Mouse (Mus musculus): ENCODE measurements around the gene 9530003J23Rik. TPM values are rescaled to one million over a fixed set of nuclear protein-coding genes. Genes with fewer than 3 reads are reported as not detected.
"Not testable (repeated sequence)": the region's sequence is repeated elsewhere in the genome, so short reads cannot be mapped to it uniquely, and the experiment has no call there.

9530003J23Rik gene
- polyA plus RNA-seq, 1 experiment from 2014 or later = not detected

DNA sequence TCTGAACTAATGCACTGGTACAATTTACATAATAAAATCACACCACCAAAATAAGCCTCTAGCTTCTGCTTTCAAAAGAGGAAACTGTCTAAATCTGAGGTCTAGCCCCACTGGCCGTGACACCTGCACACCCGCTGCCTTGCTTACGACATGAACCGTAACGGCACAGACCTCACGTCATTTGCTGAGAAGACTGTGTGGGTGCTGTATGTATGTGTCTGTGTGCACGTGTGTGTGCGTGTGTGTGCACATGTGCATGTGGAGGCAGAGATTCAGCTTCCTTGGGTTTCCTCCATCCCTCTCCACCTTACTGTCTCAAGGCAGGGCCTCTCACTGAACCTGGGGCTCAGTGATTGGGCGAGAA lies 22.4 kb downstream of the 9530003J23Rik start:
- H3K27me3 ChIP-seq (replicated peaks; ENCODE audit: control insufficient read depth, insufficient read depth, low read length) = no peaks in the 10 kb centered on the region
- H3K9me3 ChIP-seq (ENCODE audit: control insufficient read depth, low read length) = no peaks in the 10 kb centered on the region
- H3K4me3 ChIP-seq (ENCODE audit: low read length) = no peak overlapping the region
- H3K36me3 ChIP-seq (ENCODE audit: control insufficient read depth, insufficient read depth, low read length) = peaks cover 42% of the 10 kb centered on the region
- 94% methylated on average over 9 of the region's 9 CpGs for WGBS
- H3K27ac ChIP-seq (ENCODE audit: low read length) = no peak overlapping the region
- no peak overlapping the region for H3K4me2 ChIP-seq (ENCODE audit: low read depth, low read length)
- no peak overlapping the region for H3K9ac ChIP-seq (ENCODE audit: low read depth, low read length)
- ATAC-seq = no peak
- H3K4me1 ChIP-seq (ENCODE audit: control insufficient read depth, insufficient read depth, low read length) = no peaks in the 10 kb centered on the region

DNA sequence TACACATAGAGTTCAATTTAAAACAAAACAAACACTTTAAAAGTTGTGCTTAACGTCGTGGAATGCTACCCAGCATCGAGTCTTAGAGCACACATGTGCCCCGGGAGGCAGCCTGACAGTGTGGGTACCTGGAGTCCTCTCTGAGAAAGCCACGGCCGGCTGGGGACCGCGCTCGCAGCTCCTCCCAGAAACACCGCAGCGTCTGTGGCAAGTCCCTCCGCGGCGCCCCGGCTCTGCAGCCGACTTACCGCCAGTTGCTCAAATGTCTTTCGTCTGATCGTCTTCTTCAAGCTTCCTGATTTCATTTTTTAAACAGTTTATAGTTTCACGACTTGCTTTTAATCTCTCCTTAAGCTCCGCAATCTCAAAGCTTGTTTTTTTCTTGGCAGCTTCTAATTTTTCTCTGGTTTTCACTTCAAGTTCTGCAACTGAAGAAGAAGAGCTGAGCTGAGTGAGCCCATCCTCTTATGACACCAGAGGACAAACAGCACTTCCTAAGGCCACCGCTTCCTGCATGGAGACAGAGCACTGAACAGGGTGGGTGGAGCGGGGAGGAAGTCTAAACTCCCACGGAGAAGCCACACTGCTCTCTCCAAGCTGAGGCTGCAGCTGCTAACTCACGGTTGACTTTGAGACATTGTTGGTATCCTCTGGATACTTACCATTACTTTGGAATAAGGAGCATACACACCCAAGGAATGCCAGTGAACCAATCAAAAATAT lies 22.9 kb downstream of the 9530003J23Rik start:
- H3K36me3 ChIP-seq (ENCODE audit: control insufficient read depth, insufficient read depth, low read length) = peaks cover 41% of the 10 kb centered on the region
- no peak overlapping the region for H3K27ac ChIP-seq (ENCODE audit: low read length)
- no peak overlapping the region for H3K4me2 ChIP-seq (ENCODE audit: low read depth, low read length)
- H3K27me3 ChIP-seq (replicated peaks; ENCODE audit: control insufficient read depth, insufficient read depth, low read length) = no peaks in the 10 kb centered on the region
- 87% methylated on average over 25 of the region's 25 CpGs for WGBS
- H3K4me3 ChIP-seq (ENCODE audit: low read length) = no peak overlapping the region
- ATAC-seq = no peak
- H3K9ac ChIP-seq (ENCODE audit: low read depth, low read length) = no peak overlapping the region
- no peaks in the 10 kb centered on the region for H3K9me3 ChIP-seq (ENCODE audit: control insufficient read depth, low read length)
- H3K4me1 ChIP-seq (ENCODE audit: control insufficient read depth, insufficient read depth, low read length) = no peaks in the 10 kb centered on the region

DNA sequence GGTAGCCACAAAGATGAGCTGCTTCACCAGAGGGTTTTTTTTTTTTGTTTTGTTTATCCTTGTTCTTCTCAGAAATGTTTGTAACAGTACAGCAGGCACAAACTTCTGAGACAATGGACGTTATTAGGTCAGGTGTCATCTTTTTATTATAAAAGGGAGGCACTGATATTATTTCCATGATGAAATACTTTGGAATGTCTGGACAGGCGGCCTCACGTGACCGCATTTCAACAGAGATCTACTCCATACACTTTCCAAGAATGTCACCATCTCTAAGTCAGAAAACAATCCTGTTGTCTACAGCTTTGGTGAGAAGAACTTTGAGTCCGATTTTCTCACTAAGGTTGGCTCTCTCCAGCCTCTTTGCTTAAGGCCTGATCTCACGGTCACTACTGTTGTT lies 27.5 kb downstream of the 9530003J23Rik start:
- 82% methylated on average over 6 of the region's 6 CpGs for WGBS
- H3K36me3 ChIP-seq (ENCODE audit: control insufficient read depth, insufficient read depth, low read length) = peaks cover 11% of the 10 kb centered on the region; the same call in 1 of the 2 replicates
- H3K9me3 ChIP-seq (ENCODE audit: control insufficient read depth, low read length) = no peaks in the 10 kb centered on the region
- H3K4me2 ChIP-seq (ENCODE audit: low read depth, low read length) = no peak overlapping the region
- H3K27me3 ChIP-seq (replicated peaks; ENCODE audit: control insufficient read depth, insufficient read depth, low read length) = no peaks in the 10 kb centered on the region
- H3K4me1 ChIP-seq (ENCODE audit: control insufficient read depth, insufficient read depth, low read length) = no peaks in the 10 kb centered on the region; the same call in 1 of the 2 replicates
- H3K27ac ChIP-seq (ENCODE audit: low read length) = no peak overlapping the region
- no peak overlapping the region for H3K4me3 ChIP-seq (ENCODE audit: low read length)
- H3K9ac ChIP-seq (ENCODE audit: low read depth, low read length) = no peak overlapping the region
- ATAC-seq = no peak

- no peaks in the 10 kb centered on the region; the same call in 1 of the 2 replicates for H3K4me1 ChIP-seq (ENCODE audit: control insufficient read depth, insufficient read depth, low read length)
- peak overlapping the region; percentile 50 for H3K9ac ChIP-seq (ENCODE audit: low read depth, low read length)
- no peaks in the 10 kb centered on the region for H3K9me3 ChIP-seq (ENCODE audit: control insufficient read depth, low read length)
- ATAC-seq = peak; percentile 58
- peak overlapping the region; percentile 38 for H3K4me3 ChIP-seq (ENCODE audit: low read length)
- H3K27ac ChIP-seq (ENCODE audit: low read length) = no peak overlapping the region
- H3K36me3 ChIP-seq (ENCODE audit: control insufficient read depth, insufficient read depth, low read length) = no peaks in the 10 kb centered on the region
- H3K27me3 ChIP-seq (replicated peaks; ENCODE audit: control insufficient read depth, insufficient read depth, low read length) = no peaks in the 10 kb centered on the region
- H3K4me2 ChIP-seq (ENCODE audit: low read depth, low read length) = peak overlapping the region; percentile 58
- 15% methylated on average over 11 of the region's 11 CpGs for WGBS
Observed at GRCm38 (mm10) chr10:117209469-117209938, 29.0 kb downstream of the 9530003J23Rik start.

DNA sequence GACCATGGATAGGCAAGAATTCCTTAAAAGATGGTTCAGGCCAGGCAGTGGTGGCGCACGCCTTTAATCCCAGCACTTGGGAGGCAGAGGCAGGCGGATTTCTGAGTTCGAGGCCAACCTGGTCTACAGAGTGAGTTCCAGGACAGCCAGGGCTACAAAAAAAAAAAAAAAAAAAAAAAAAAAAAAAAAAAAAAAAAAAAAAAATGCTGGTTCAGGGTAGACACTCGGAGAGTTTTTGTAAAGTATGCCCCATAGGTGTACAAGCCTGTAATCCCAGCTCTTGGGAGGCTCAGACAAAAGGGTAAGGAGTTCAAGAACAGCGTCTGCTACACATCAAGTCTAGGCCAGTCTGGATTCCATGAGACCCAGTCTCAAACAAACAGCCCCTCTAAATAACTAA lies 29.7 kb downstream of the 9530003J23Rik start:
- not testable (repeated sequence) for H3K9ac ChIP-seq (ENCODE audit: low read depth, low read length); H3K4me2 ChIP-seq (ENCODE audit: low read depth, low read length); H3K4me3 ChIP-seq (ENCODE audit: low read length); H3K36me3 ChIP-seq (ENCODE audit: control insufficient read depth, insufficient read depth, low read length); H3K27me3 ChIP-seq (replicated peaks; ENCODE audit: control insufficient read depth, insufficient read depth, low read length); H3K27ac ChIP-seq (ENCODE audit: low read length); H3K4me1 ChIP-seq (ENCODE audit: control insufficient read depth, insufficient read depth, low read length); H3K9me3 ChIP-seq (ENCODE audit: control insufficient read depth, low read length)
- WGBS = 92% methylated on average over 6 of the region's 6 CpGs
- ATAC-seq = 0 out of 2 replicates have a peak, but pooled peaks have one; percentile 5

- Histone ChIP-seq H3K27me3 (replicated peaks; ENCODE audit: control insufficient read depth, insufficient read depth, low read length) (no peaks in the 10 kb centered on the region), H3K27ac (ENCODE audit: low read length) (no peak overlapping the region), H3K4me2 (ENCODE audit: low read depth, low read length) (no peak overlapping the region), H3K36me3 (ENCODE audit: control insufficient read depth, insufficient read depth, low read length) (no peaks in the 10 kb centered on the region), H3K4me1 (ENCODE audit: control insufficient read depth, insufficient read depth, low read length) (peaks cover 7% of the 10 kb centered on the region), H3K4me3 (ENCODE audit: low read length) (no peak overlapping the region), H3K9me3 (ENCODE audit: control insufficient read depth, low read length) (no peaks in the 10 kb centered on the region), H3K9ac (ENCODE audit: low read depth, low read length) (no peak overlapping the region)
- 87% methylated on average over 15 of the region's 15 CpGs for WGBS
- ATAC-seq = no peak
Observed at GRCm38 (mm10) chr10:117208221-117208620, 30.3 kb downstream of the 9530003J23Rik start.

DNA sequence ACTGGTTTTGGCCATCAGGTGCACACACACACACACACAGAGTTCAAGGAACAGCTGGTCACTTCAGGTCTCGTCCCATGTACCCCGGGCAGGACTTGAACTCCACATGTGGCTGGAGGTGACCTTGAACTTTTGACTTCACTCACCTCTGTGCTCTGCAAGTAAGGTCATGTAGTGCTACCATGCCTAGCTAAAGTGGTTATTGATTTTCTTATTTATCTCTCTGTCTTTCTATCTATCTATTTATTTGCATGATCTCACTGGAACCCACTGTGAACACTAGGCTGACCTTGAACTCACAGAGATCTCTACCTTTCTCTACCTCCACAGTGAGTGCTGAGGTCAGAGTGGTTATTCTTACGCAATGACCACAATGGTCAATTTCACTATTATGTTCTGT lies 32.4 kb downstream of the 9530003J23Rik start:
- peaks cover 11% of the 10 kb centered on the region for H3K4me1 ChIP-seq (ENCODE audit: control insufficient read depth, insufficient read depth, low read length)
- H3K27me3 ChIP-seq (replicated peaks; ENCODE audit: control insufficient read depth, insufficient read depth, low read length) = no peaks in the 10 kb centered on the region
- H3K9ac ChIP-seq (ENCODE audit: low read depth, low read length) = no peak overlapping the region
- H3K4me2 ChIP-seq (ENCODE audit: low read depth, low read length) = no peak overlapping the region
- H3K4me3 ChIP-seq (ENCODE audit: low read length) = no peak overlapping the region
- no peaks in the 10 kb centered on the region for H3K9me3 ChIP-seq (ENCODE audit: control insufficient read depth, low read length)
- H3K27ac ChIP-seq (ENCODE audit: low read length) = no peak overlapping the region
- no peak for ATAC-seq
- no peaks in the 10 kb centered on the region for H3K36me3 ChIP-seq (ENCODE audit: control insufficient read depth, insufficient read depth, low read length)
- WGBS = 94% methylated on average over 3 of the region's 3 CpGs

DNA sequence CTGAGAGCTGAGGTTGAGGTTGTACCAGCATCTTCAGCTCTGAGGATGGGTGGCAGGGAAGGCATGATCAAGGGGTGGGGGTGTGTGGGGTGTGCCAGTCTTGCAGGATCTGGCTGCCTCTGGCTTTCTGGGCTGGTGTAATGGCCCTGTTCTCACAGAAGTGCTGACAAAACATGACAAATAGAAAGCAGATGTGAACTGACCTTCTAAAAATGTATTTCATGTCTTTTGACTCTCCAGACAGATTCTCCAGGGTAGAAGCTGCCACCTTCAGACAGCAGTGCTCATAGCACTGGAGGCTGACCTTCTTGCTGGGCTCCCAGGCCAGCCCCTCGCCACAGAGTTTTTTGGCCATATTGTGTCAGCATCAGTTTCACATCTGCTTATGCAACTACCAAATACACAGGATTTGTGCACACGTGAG lies 34.9 kb downstream of the 9530003J23Rik start:
- 74% methylated on average over 2 of the region's 2 CpGs for WGBS
- peak; percentile 22 for ATAC-seq
- no peak overlapping the region for H3K9ac ChIP-seq (ENCODE audit: low read depth, low read length)
- no peak overlapping the region for H3K4me3 ChIP-seq (ENCODE audit: low read length)
- peaks cover 11% of the 10 kb centered on the region for H3K4me1 ChIP-seq (ENCODE audit: control insufficient read depth, insufficient read depth, low read length)
- no peak overlapping the region for H3K4me2 ChIP-seq (ENCODE audit: low read depth, low read length)
- no peaks in the 10 kb centered on the region for H3K9me3 ChIP-seq (ENCODE audit: control insufficient read depth, low read length)
- no peaks in the 10 kb centered on the region for H3K27me3 ChIP-seq (replicated peaks; ENCODE audit: control insufficient read depth, insufficient read depth, low read length)
- no peaks in the 10 kb centered on the region for H3K36me3 ChIP-seq (ENCODE audit: control insufficient read depth, insufficient read depth, low read length)
- peak overlapping the region; percentile 68 for H3K27ac ChIP-seq (ENCODE audit: low read length)

DNA sequence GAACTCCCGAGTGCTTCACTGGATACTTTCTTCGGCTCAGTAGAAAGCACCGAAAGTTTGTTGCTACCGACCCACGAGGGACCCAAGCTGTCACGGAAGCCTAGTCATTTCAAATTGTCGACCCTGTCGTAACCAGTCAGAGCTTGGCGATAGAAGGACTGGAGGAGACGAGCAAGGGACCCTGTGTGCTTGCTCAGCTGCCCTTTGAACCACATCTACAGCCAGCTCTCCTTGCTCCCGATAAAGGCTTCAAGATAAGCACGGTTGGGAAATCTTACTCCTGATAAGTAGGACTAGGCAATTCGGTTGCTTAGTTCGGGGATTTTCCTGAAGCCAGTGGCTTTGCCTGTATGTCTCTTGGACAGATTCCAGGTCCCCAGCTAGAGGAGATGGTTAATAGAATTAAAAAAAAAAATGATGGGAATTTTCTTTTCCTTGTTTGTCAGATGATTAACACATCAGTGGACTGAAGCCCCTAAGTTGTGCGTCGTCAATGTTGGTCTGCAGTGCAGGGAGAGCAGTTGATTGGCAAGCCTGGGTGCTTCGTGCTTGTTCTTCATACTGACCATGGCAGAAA lies 35.4 kb downstream of the 9530003J23Rik start:
- H3K9ac ChIP-seq (ENCODE audit: low read depth, low read length) = no peak overlapping the region
- H3K27ac ChIP-seq (ENCODE audit: low read length) = peak overlapping the region; percentile 68
- no peaks in the 10 kb centered on the region for H3K27me3 ChIP-seq (replicated peaks; ENCODE audit: control insufficient read depth, insufficient read depth, low read length)
- H3K36me3 ChIP-seq (ENCODE audit: control insufficient read depth, insufficient read depth, low read length) = no peaks in the 10 kb centered on the region
- 48% methylated on average over 17 of the region's 17 CpGs for WGBS
- no peaks in the 10 kb centered on the region for H3K9me3 ChIP-seq (ENCODE audit: control insufficient read depth, low read length)
- H3K4me2 ChIP-seq (ENCODE audit: low read depth, low read length) = no peak overlapping the region
- peak; percentile 85 for ATAC-seq
- no peak overlapping the region for H3K4me3 ChIP-seq (ENCODE audit: low read length)
- peaks cover 11% of the 10 kb centered on the region for H3K4me1 ChIP-seq (ENCODE audit: control insufficient read depth, insufficient read depth, low read length)
